Mouse (Mus musculus) monocyte, adult 5-6 weeks (primary cell): ENCODE measurements around the gene Chit1. TPM values are rescaled to one million over a fixed set of nuclear protein-coding genes. Genes with fewer than 3 reads are reported as not detected.

Experiments
- ATAC-seq: fragments of 153-309, 156-312 bp; replicated peaks from 2 replicates; pipeline ENCODE4 v1.8.0; 2017; ENCODE audit warnings: mild to moderate bottlenecking; ENCODE audit not compliant: low TSS enrichment, insufficient number of reproducible peaks, severe bottlenecking, poor library complexity, low FRiP score
- total RNA-seq: library from RNA; stranded (forward); fragments of 200-1000, 200-491, 200-594 nt; gene quantifications from 3 replicates; pipeline ENCODE4 v1.2.3, GENCODE M21; 2017

Chit1 gene
- total RNA-seq, 1 experiment from 2014 or later = 0.67 TPM

- ATAC-seq = no peak
These were observed 3.7 kb downstream of the Chit1 start for GRCm38 (mm10) chr1:134114730-134115129.

- ATAC-seq = no peak
These were observed 4.4 kb downstream of the Chit1 start for GRCm38 (mm10) chr1:134115424-134115823.

- no peak for ATAC-seq
These were observed 6.1 kb downstream of the Chit1 start for GRCm38 (mm10) chr1:134117110-134117509.

GRCm38 (mm10) chr1:134120179-134120578, 9.1 kb downstream of the Chit1 start:
- ATAC-seq = peak; percentile 85

GRCm38 (mm10) chr1:134122195-134122594, 11.2 kb downstream of the Chit1 start:
- ATAC-seq = peak; percentile 71; the same call in 1 of the 2 replicates

- ATAC-seq = no peak
These were observed 22.3 kb downstream of the Chit1 start for GRCm38 (mm10) chr1:134133316-134133715.

- no peak for ATAC-seq
These were observed 25.3 kb downstream of the Chit1 start for GRCm38 (mm10) chr1:134136351-134136750.

- ATAC-seq = no peak
These were observed 27.4 kb downstream of the Chit1 start for GRCm38 (mm10) chr1:134138424-134138823.

- no peak for ATAC-seq
These were observed 31.3 kb downstream of the Chit1 start for GRCm38 (mm10) chr1:134142363-134142794.

- ATAC-seq = no peak
These were observed 35.0 kb downstream of the Chit1 start for GRCm38 (mm10) chr1:134146066-134146465.

- ATAC-seq = no peak
These were observed 39.0 kb downstream of the Chit1 start for GRCm38 (mm10) chr1:134150076-134150475.

- no peak for ATAC-seq
These were observed 39.7 kb downstream of the Chit1 start for GRCm38 (mm10) chr1:134150745-134151144.

GRCm38 (mm10) chr1:134151655-134152412, 40.8 kb downstream of the Chit1 start:
- ATAC-seq = peak; percentile 71; the same call in 1 of the 2 replicates

GRCm38 (mm10) chr1:134152626-134153590, 41.9 kb downstream of the Chit1 start:
- no peak for ATAC-seq

GRCm38 (mm10) chr1:134154121-134154520, 43.1 kb downstream of the Chit1 start:
- no peak for ATAC-seq

- ATAC-seq = no peak
These were observed 43.6 kb downstream of the Chit1 start for GRCm38 (mm10) chr1:134154655-134155054.

GRCm38 (mm10) chr1:134160404-134160803, 49.4 kb downstream of the Chit1 start:
- no peak for ATAC-seq

GRCm38 (mm10) chr1:134161399-134161798, 50.4 kb downstream of the Chit1 start:
- ATAC-seq = no peak

- ATAC-seq = no peak
These were observed 51.6 kb downstream of the Chit1 start for GRCm38 (mm10) chr1:134162510-134163225.
